Mouse (Mus musculus) lung, embryonic 14.5 days (tissue): ENCODE results near the gene Gdpgp1. TPM values are rescaled to one million over a fixed set of nuclear protein-coding genes. Genes with fewer than 3 reads are reported as not detected.

Experiments
- ATAC-seq: fragments of 200-750 bp; cut with Nextera tagmentation; 2 replicates; pipeline ENCODE4 v1.8.0; 2017; ENCODE audit warnings: mild to moderate bottlenecking, moderate TSS enrichment, moderate library complexity; ENCODE audit not compliant: insufficient read depth
- DNase-seq: peaks from one replicate; pipeline ENCODE4 v3.0.0-alpha.2; 2015
- H3K27ac ChIP-seq: fragments of 300-500 bp; sonication (generic); 2 replicates; pipeline ENCODE4 v1.5.1; 2014; ENCODE audit warnings: low read depth, mild to moderate bottlenecking, moderate library complexity
- H3K27me3 ChIP-seq: fragments of 300-500 bp; sonication (generic); 2 replicates; pipeline ENCODE4 v1.6.1; 2014; ENCODE audit warnings: low read length, control low read depth; ENCODE audit not compliant: insufficient read depth
- H3K36me3 ChIP-seq: fragments of 300-500 bp; sonication (generic); 2 replicates; pipeline ENCODE4 v1.6.1; 2014; ENCODE audit warnings: control low read depth; ENCODE audit not compliant: insufficient read depth
- H3K4me1 ChIP-seq: fragments of 300-500 bp; sonication (generic); 2 replicates; pipeline ENCODE4 v1.6.1; 2014; ENCODE audit warnings: antibody characterized with exemption, control low read depth; ENCODE audit not compliant: insufficient read depth
- H3K4me2 ChIP-seq: fragments of 300-500 bp; sonication (generic); 2 replicates; pipeline ENCODE4 v1.6.1; 2014; ENCODE audit warnings: mild to moderate bottlenecking
- H3K4me3 ChIP-seq: fragments of 300-500 bp; sonication (generic); 2 replicates; pipeline ENCODE4 v1.5.1; 2014; ENCODE audit warnings: low read depth, low read length
- H3K9ac ChIP-seq: fragments of 300-500 bp; sonication (generic); 2 replicates; pipeline ENCODE4 v1.6.1; 2014
- H3K9me3 ChIP-seq: fragments of 300-500 bp; sonication (generic); 2 replicates; pipeline ENCODE4 v1.6.1; 2016; ENCODE audit warnings: low read depth, low read length, control low read depth
- CTCF ChIP-seq: IDR thresholded peaks from 2 replicates; pipeline ENCODE4 v1.5.1; 2016; ENCODE audit warnings: antibody characterized with exemption, low read depth
- WGBS: fragments of 180-500 bp; shearing (Covaris S2); extraction: QIAGEN DNeasy Blood & Tissue Kit; methylation state at CpG from one replicate; pipeline ENCODE4 v1.1.7; 2014; 5-methylcytosine and 5-hydroxymethylcytosine counted together
- polyA plus RNA-seq: library from polyadenylated mRNA; unstranded; fragments of >200 nt; fragmentation: Nextera tagmentation; extraction: Ambion mirVana; gene quantifications from 2 replicates; pipeline ENCODE4 v1.2.1, GENCODE M21; 2014

Gdpgp1 gene
- polyA plus RNA-seq, 1 experiment from 2014 or later = 4.0 TPM

GRCm38 (mm10) chr7:80199851-80200587, 32.6 kb upstream of the Gdpgp1 start:
- H3K4me3 ChIP-seq = peak overlapping the region; percentile 68; the same call in 1 of the 2 replicates
- H3K27me3 ChIP-seq = no peaks in the 10 kb centered on the region
- WGBS = 73% methylated on average over 11 of the region's 11 CpGs
- no peaks in the 10 kb centered on the region for H3K9me3 ChIP-seq
- DNase-seq (no peak), ATAC-seq (no peak)
- H3K4me1 ChIP-seq = peaks cover 8% of the 10 kb centered on the region
- 0 out of 2 replicates have a peak, but pooled peaks cover 4% of the 10 kb centered on the region for H3K36me3 ChIP-seq
- peak overlapping the region; percentile 95 for H3K4me2 ChIP-seq
- no peak overlapping the region for H3K27ac ChIP-seq
- no peak for TF ChIP-seq CTCF
- no peak overlapping the region for H3K9ac ChIP-seq

- ATAC-seq (no peak), DNase-seq (no peak)
- Histone ChIP-seq H3K4me1 (peaks cover 8% of the 10 kb centered on the region), H3K9ac (no peak overlapping the region), H3K27me3 (no peaks in the 10 kb centered on the region), H3K4me2 (peak overlapping the region; percentile 95; the same call in 1 of the 2 replicates), H3K4me3 (no peak overlapping the region), H3K36me3 (0 out of 2 replicates have a peak, but pooled peaks cover 4% of the 10 kb centered on the region), H3K27ac (no peak overlapping the region), H3K9me3 (no peaks in the 10 kb centered on the region)
- TF ChIP-seq CTCF = no peak
- WGBS = 79% methylated on average over 6 of the region's 6 CpGs
Observed at GRCm38 (mm10) chr7:80200588-80200945, 32.1 kb upstream of the Gdpgp1 start.

- 0 out of 2 replicates have a peak, but pooled peaks cover 4% of the 10 kb centered on the region for H3K36me3 ChIP-seq
- DNase-seq (no peak), ATAC-seq (no peak)
- peaks cover 8% of the 10 kb centered on the region for H3K4me1 ChIP-seq
- no peaks in the 10 kb centered on the region for H3K9me3 ChIP-seq
- WGBS = 89% methylated on average over 5 of the region's 5 CpGs
- H3K4me2 ChIP-seq = no peak overlapping the region
- no peak overlapping the region for H3K9ac ChIP-seq
- H3K27me3 ChIP-seq = no peaks in the 10 kb centered on the region
- no peak overlapping the region for H3K4me3 ChIP-seq
- no peak overlapping the region for H3K27ac ChIP-seq
- no peak for TF ChIP-seq CTCF
Observed at GRCm38 (mm10) chr7:80200963-80201539, 31.6 kb upstream of the Gdpgp1 start.

GRCm38 (mm10) chr7:80201888-80202540, 30.7 kb upstream of the Gdpgp1 start:
- Histone ChIP-seq H3K4me3 (no peak overlapping the region), H3K4me1 (peaks cover 8% of the 10 kb centered on the region), H3K27ac (no peak overlapping the region), H3K9me3 (no peaks in the 10 kb centered on the region), H3K36me3 (0 out of 2 replicates have a peak, but pooled peaks cover 4% of the 10 kb centered on the region), H3K27me3 (no peaks in the 10 kb centered on the region), H3K4me2 (no peak overlapping the region), H3K9ac (no peak overlapping the region)
- WGBS = 80% methylated on average over 15 of the region's 15 CpGs
- no peak for TF ChIP-seq CTCF
- no peak for DNase-seq
- no peak for ATAC-seq

- WGBS = 85% methylated on average over 5 of the region's 5 CpGs
- H3K9ac ChIP-seq = no peak overlapping the region
- no peak for ATAC-seq
Observed at GRCm38 (mm10) chr7:80202961-80203360, 29.7 kb upstream of the Gdpgp1 start.

GRCm38 (mm10) chr7:80203638-80204096, 29.0 kb upstream of the Gdpgp1 start:
- H3K4me1 ChIP-seq = peaks cover 19% of the 10 kb centered on the region
- WGBS = 47% methylated on average over 12 of the region's 12 CpGs
- no peak overlapping the region for H3K9ac ChIP-seq

More at GRCm38 (mm10) chr7:80202961-80203360, 29.7 kb upstream of the Gdpgp1 start:
- H3K9me3 ChIP-seq = no peaks in the 10 kb centered on the region
- no peak overlapping the region for H3K4me2 ChIP-seq
- no peak overlapping the region for H3K4me3 ChIP-seq
- no peak overlapping the region for H3K27ac ChIP-seq
- no peak for DNase-seq
- no peak for TF ChIP-seq CTCF
- H3K4me1 ChIP-seq = peaks cover 13% of the 10 kb centered on the region
- H3K27me3 ChIP-seq = no peaks in the 10 kb centered on the region
- H3K36me3 ChIP-seq = 0 out of 2 replicates have a peak, but pooled peaks cover 4% of the 10 kb centered on the region

GRCm38 (mm10) chr7:80204362-80204761, 28.3 kb upstream of the Gdpgp1 start:
- H3K9ac ChIP-seq = no peak overlapping the region
- no peak for TF ChIP-seq CTCF
- 75% methylated on average over 4 of the region's 4 CpGs for WGBS
- no peak overlapping the region for H3K27ac ChIP-seq
- ATAC-seq (no peak), DNase-seq (no peak)
- 0 out of 2 replicates have a peak, but pooled peaks cover 4% of the 10 kb centered on the region for H3K36me3 ChIP-seq
- no peak overlapping the region for H3K4me3 ChIP-seq
- peaks cover 23% of the 10 kb centered on the region for H3K4me1 ChIP-seq
- no peak overlapping the region for H3K4me2 ChIP-seq
- H3K9me3 ChIP-seq = no peaks in the 10 kb centered on the region
- H3K27me3 ChIP-seq = no peaks in the 10 kb centered on the region

More at GRCm38 (mm10) chr7:80203638-80204096, 29.0 kb upstream of the Gdpgp1 start:
- TF ChIP-seq CTCF = no peak
- Histone ChIP-seq H3K36me3 (0 out of 2 replicates have a peak, but pooled peaks cover 4% of the 10 kb centered on the region), H3K27ac (no peak overlapping the region), H3K27me3 (no peaks in the 10 kb centered on the region), H3K4me2 (no peak overlapping the region), H3K9me3 (no peaks in the 10 kb centered on the region), H3K4me3 (no peak overlapping the region)
- DNase-seq (no peak), ATAC-seq (no peak)
